Mouse (Mus musculus): ENCODE measurements around the gene Gstm6. TPM values are rescaled to one million over a fixed set of nuclear protein-coding genes. Genes with fewer than 3 reads are reported as not detected.
"Not testable (repeated sequence)": the region's sequence is repeated elsewhere in the genome, so short reads cannot be mapped to it uniquely, and the experiment has no call there.

The Gstm6 gene
- total and polyA plus RNA-seq, 3 experiments: 0.16 TPM; not detected in 2

- ATAC-seq (ENCODE audit: extremely low read depth, insufficient number of reproducible peaks, low FRiP score, poor library complexity, severe bottlenecking) (no peak), DNase-seq (ENCODE audit: low spot score) (no peak)
- Histone ChIP-seq H3K4me3 (ENCODE audit: low read depth, low read length) (no peak overlapping the region), H3K4me1 (ENCODE audit: insufficient read depth, low read depth, low read length) (no peaks in the 10 kb centered on the region), H3K27me3 (ENCODE audit: insufficient read depth, low read length) (peaks cover 27% of the 10 kb centered on the region; the same call in 1 of the 2 replicates), H3K9me3 (replicated peaks) (no peaks in the 10 kb centered on the region), H3K36me3 (replicated peaks) (no peaks in the 10 kb centered on the region)
- TF ChIP-seq CTCF (IDR thresholded peaks at IDR 0.05; ENCODE audit: low read depth, low read length) (no peak), TAL1 (conservative IDR thresholded peaks at IDR 0.05; ENCODE audit: low read depth, low read length) (no peak), POLR2AphosphoS5 (IDR thresholded peaks at IDR 0.05; ENCODE audit: insufficient replicate concordance, low read depth, low read length) (no peak), GATA1 (IDR thresholded peaks at IDR 0.05; ENCODE audit: borderline replicate concordance, low read length) (no peak), GATA2 (IDR thresholded peaks at IDR 0.05; ENCODE audit: borderline replicate concordance, low read depth, low read length) (no peak)
Observed at GRCm38 (mm10) chr3:107981261-107981660, 37.7 kb upstream of the Gstm6 start.

DNA sequence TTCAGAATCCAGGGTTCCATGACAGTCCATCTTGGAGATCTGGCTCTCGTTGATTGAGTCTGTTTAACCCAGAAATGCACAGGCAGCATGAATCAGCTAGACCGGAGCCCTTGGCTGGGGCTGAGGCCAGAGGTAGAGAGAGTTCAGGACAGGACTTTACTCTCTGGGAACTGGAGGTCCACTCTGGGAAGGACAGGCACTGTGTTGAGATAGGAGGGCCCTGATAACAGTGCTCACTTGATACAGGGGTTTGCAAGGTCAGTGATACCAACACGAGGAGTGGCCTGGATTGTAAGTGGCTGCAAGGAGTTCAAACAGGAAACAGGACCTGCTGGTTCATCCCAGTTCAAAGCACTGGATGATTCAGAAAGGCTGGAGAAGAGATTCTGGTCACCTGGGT, 34.1 kb upstream of the Gstm6 start:
- H3K4me1 ChIP-seq (ENCODE audit: insufficient read depth, low read depth, low read length): no peaks in the 10 kb centered on the region
- TF ChIP-seq CTCF (IDR thresholded peaks at IDR 0.05; ENCODE audit: low read depth, low read length): no peak
- no peak for TF ChIP-seq GATA2 (IDR thresholded peaks at IDR 0.05; ENCODE audit: borderline replicate concordance, low read depth, low read length)
- no peaks in the 10 kb centered on the region for H3K36me3 ChIP-seq (replicated peaks)
- ATAC-seq (ENCODE audit: extremely low read depth, insufficient number of reproducible peaks, low FRiP score, poor library complexity, severe bottlenecking) (no peak), DNase-seq (ENCODE audit: low spot score) (no peak)
- H3K27me3 ChIP-seq (ENCODE audit: insufficient read depth, low read length): peaks cover 14% of the 10 kb centered on the region
- no peak overlapping the region for H3K4me3 ChIP-seq (ENCODE audit: low read depth, low read length)
- no peaks in the 10 kb centered on the region for H3K9me3 ChIP-seq (replicated peaks)

- Histone ChIP-seq H3K9me3 (replicated peaks) (no peaks in the 10 kb centered on the region), H3K36me3 (replicated peaks) (no peaks in the 10 kb centered on the region), H3K27me3 (ENCODE audit: insufficient read depth, low read length) (peaks cover 10% of the 10 kb centered on the region; the same call in 1 of the 2 replicates), H3K4me3 (ENCODE audit: low read depth, low read length) (no peak overlapping the region), H3K4me1 (ENCODE audit: insufficient read depth, low read depth, low read length) (no peaks in the 10 kb centered on the region)
- DNase-seq (ENCODE audit: low spot score) (no peak), ATAC-seq (ENCODE audit: extremely low read depth, insufficient number of reproducible peaks, low FRiP score, poor library complexity, severe bottlenecking) (no peak)
- no peak for TF ChIP-seq TAL1 (conservative IDR thresholded peaks at IDR 0.05; ENCODE audit: low read depth, low read length)
- no peak for TF ChIP-seq POLR2AphosphoS5 (IDR thresholded peaks at IDR 0.05; ENCODE audit: insufficient replicate concordance, low read depth, low read length)
- no peak for TF ChIP-seq CTCF (IDR thresholded peaks at IDR 0.05; ENCODE audit: low read depth, low read length)
- no peak for TF ChIP-seq GATA2 (IDR thresholded peaks at IDR 0.05; ENCODE audit: borderline replicate concordance, low read depth, low read length)
- TF ChIP-seq GATA1 (IDR thresholded peaks at IDR 0.05; ENCODE audit: borderline replicate concordance, low read length): no peak
Observed at GRCm38 (mm10) chr3:107974237-107974636, 30.7 kb upstream of the Gstm6 start.

DNA sequence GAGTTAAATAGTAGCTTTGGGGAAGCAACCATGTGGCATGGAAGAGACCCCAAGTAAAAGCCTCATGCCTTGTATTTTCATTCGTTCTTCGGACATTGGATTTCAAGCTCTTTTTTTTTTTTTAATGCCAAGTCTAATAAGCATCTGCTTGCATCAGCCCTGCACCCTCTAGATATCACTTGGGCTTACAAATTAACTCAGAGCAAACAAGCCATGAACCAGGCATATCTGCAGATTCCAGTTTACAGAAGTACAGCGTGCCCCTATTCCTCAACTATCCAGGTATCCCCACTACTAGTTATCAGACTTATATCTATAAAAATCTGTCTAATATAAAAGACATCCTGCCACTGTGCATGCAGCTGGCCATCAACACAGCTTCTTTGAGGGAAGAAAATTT, 28.5 kb upstream of the Gstm6 start:
- Histone ChIP-seq H3K36me3 (replicated peaks) (no peaks in the 10 kb centered on the region), H3K27me3 (ENCODE audit: insufficient read depth, low read length) (peaks cover 10% of the 10 kb centered on the region; the same call in 1 of the 2 replicates)

GRCm38 (mm10) chr3:107971101-107971500, 27.6 kb upstream of the Gstm6 start:
- H3K36me3 ChIP-seq (replicated peaks); H3K9me3 ChIP-seq (replicated peaks); DNase-seq (ENCODE audit: low spot score); H3K4me1 ChIP-seq (ENCODE audit: insufficient read depth, low read depth, low read length); H3K4me3 ChIP-seq (ENCODE audit: low read depth, low read length); H3K27me3 ChIP-seq (ENCODE audit: insufficient read depth, low read length); ATAC-seq (ENCODE audit: extremely low read depth, insufficient number of reproducible peaks, low FRiP score, poor library complexity, severe bottlenecking): not testable (repeated sequence)

More for the DNA sequence above, 28.5 kb upstream of the Gstm6 start:
- DNase-seq (ENCODE audit: low spot score): no peak
- ATAC-seq (ENCODE audit: extremely low read depth, insufficient number of reproducible peaks, low FRiP score, poor library complexity, severe bottlenecking): no peak
- H3K9me3 ChIP-seq (replicated peaks): no peaks in the 10 kb centered on the region
- TF ChIP-seq CTCF (IDR thresholded peaks at IDR 0.05; ENCODE audit: low read depth, low read length): no peak
- no peak for TF ChIP-seq POLR2AphosphoS5 (IDR thresholded peaks at IDR 0.05; ENCODE audit: insufficient replicate concordance, low read depth, low read length)
- TF ChIP-seq GATA1 (IDR thresholded peaks at IDR 0.05; ENCODE audit: borderline replicate concordance, low read length): no peak
- H3K4me1 ChIP-seq (ENCODE audit: insufficient read depth, low read depth, low read length): no peaks in the 10 kb centered on the region
- H3K4me3 ChIP-seq (ENCODE audit: low read depth, low read length): no peak overlapping the region

GRCm38 (mm10) chr3:107968724-107969395, 25.3 kb upstream of the Gstm6 start, which contains the start of gene Gstm3:
TSS of gene Gstm3 (minus strand) at chr3:107969283.
- TF ChIP-seq GATA1 (IDR thresholded peaks at IDR 0.05; ENCODE audit: borderline replicate concordance, low read length) (no peak), TAL1 (conservative IDR thresholded peaks at IDR 0.05; ENCODE audit: low read depth, low read length) (no peak), GATA2 (IDR thresholded peaks at IDR 0.05; ENCODE audit: borderline replicate concordance, low read depth, low read length) (no peak), POLR2AphosphoS5 (IDR thresholded peaks at IDR 0.05; ENCODE audit: insufficient replicate concordance, low read depth, low read length) (no peak), CTCF (IDR thresholded peaks at IDR 0.05; ENCODE audit: low read depth, low read length) (no peak)
- peaks cover 14% of the 10 kb centered on the region for H3K4me1 ChIP-seq (ENCODE audit: insufficient read depth, low read depth, low read length)
- no peaks in the 10 kb centered on the region for H3K9me3 ChIP-seq (replicated peaks)
- H3K36me3 ChIP-seq (replicated peaks): no peaks in the 10 kb centered on the region
- DNase-seq (ENCODE audit: low spot score): no peak
- no peak for ATAC-seq (ENCODE audit: extremely low read depth, insufficient number of reproducible peaks, low FRiP score, poor library complexity, severe bottlenecking)
- peaks cover 4% of the 10 kb centered on the region; the same call in 1 of the 2 replicates for H3K27me3 ChIP-seq (ENCODE audit: insufficient read depth, low read length)
- no peak within 1 kb of the TSS for H3K4me3 ChIP-seq (ENCODE audit: low read depth, low read length)

DNA sequence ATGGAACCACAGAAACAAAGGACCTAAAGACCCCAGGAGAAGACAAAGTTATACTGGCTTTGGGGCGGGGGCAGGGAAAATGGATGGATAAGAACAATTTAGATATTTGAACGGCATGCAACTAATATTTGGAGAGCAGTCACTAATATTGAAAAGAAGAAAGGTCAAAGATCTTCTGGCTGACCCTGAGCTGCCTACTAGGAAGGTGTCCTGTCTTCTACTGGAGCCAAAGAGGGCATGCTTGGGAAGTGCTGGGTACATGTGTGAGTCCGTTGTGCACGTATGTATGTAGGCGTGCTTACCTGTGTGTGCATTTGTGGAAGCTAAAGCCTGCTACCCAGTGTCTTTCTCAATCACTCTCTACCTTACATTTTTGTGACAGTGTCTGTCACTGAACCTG, 23.1 kb upstream of the Gstm6 start:
- Histone ChIP-seq H3K9me3 (replicated peaks) (no peaks in the 10 kb centered on the region), H3K27me3 (ENCODE audit: insufficient read depth, low read length) (peaks cover 4% of the 10 kb centered on the region; the same call in 1 of the 2 replicates), H3K4me3 (ENCODE audit: low read depth, low read length) (no peak overlapping the region), H3K4me1 (ENCODE audit: insufficient read depth, low read depth, low read length) (peaks cover 15% of the 10 kb centered on the region), H3K36me3 (replicated peaks) (no peaks in the 10 kb centered on the region)
- DNase-seq (ENCODE audit: low spot score) (no peak), ATAC-seq (ENCODE audit: extremely low read depth, insufficient number of reproducible peaks, low FRiP score, poor library complexity, severe bottlenecking) (no peak)
- TF ChIP-seq TAL1 (conservative IDR thresholded peaks at IDR 0.05; ENCODE audit: low read depth, low read length): no peak
- TF ChIP-seq POLR2AphosphoS5 (IDR thresholded peaks at IDR 0.05; ENCODE audit: insufficient replicate concordance, low read depth, low read length): no peak

All from G1E (cell line).